Mouse (Mus musculus): ENCODE results near the gene Pet100. TPM values are rescaled to one million over a fixed set of nuclear protein-coding genes. Genes with fewer than 3 reads are reported as not detected.

Pet100 gene
- polyA plus RNA-seq, 1 experiment from 2014 or later, result 109 TPM

DNA sequence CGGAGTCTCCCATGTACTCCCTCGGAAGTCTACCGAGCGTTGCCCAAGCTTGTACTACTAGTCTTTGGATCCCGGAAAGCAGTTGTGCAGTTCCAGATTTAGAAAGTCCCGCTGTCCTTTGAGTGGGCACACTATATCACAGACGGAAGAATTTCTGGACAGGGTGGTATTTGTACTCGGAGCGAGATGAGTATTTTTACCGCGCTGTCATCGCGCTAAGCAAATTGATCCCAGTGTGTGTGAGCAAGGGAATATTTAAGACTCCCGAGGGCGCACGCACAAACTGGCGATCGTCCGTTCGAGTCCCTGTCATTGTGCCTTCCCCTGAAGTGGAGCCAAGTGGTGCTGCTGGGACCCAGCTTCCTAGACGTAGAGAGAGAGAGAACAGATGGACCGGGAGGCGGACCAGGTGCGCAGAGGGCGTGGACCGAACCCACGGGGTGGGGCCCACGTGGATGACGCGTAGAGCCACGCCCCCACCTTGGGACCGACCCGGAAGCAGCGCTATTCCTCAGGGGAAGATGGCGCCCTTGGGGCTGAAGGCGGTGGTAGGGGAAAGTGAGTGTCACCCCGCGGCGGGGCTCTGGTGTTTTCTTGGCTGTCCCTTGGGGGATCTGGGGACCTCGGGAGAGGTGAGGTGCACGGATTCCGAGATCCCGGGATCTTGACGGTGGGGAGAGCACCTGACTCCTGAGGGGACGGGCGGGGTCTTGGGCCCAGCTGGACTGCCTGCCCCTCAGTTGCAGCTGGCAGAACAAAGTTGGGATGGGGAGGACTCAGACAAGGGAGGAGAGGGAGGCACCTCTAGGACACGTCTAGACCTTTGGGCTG is 9.5 kb downstream of the Pet100 start, which contains the start of gene Stxbp2:
TSS of gene Stxbp2 (plus strand) at position 309 of the 831 bp plus-strand sequence.
- peak within 1 kb of the TSS; percentile 29; the same call in 1 of the 2 replicates for H3K9ac ChIP-seq (replicated peaks)
- peak within 1 kb of the TSS; percentile 73 for H3K4me2 ChIP-seq (replicated peaks)
- 7% methylated on average over 47 of the region's 47 CpGs for whole genome bisulfite sequencing
- no peaks in the 10 kb centered on the region for H3K36me3 ChIP-seq
- H3K4me1 ChIP-seq, result peaks cover 9% of the 10 kb centered on the region; the same call in 1 of the 2 replicates
- peak; percentile 69 for ATAC-seq (ENCODE audit: low FRiP score, low read depth)
- H3K4me3 ChIP-seq, result peak within 1 kb of the TSS; percentile 48
- H3K27me3 ChIP-seq, result peaks cover 25% of the 10 kb centered on the region
- H3K27ac ChIP-seq (replicated peaks), result no peak within 1 kb of the TSS
- H3K9me3 ChIP-seq, result no peaks in the 10 kb centered on the region

DNA sequence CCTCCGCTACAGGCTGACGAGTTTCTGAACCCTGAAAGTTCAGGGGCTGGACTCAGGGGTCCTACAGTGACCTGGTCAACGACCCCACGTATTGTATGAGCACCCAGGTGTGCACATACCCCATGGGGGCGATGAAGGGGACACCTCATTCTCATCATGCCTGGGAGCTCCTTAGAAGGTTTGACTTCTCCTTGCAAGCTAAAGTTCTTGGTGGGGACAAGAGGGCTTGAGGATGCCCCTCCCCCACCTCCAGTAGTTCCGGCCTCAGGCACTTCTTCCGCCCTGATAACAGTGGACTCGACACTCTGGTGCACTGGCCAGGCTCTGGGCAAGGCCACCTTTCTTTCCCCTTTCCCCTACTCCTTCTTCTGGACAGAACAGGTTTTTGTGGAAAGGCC is 10.1 kb downstream of the Pet100 start:
- Histone ChIP-seq H3K4me2 (replicated peaks) (peak overlapping the region; percentile 73), H3K9ac (replicated peaks) (peak overlapping the region; percentile 29; the same call in 1 of the 2 replicates), H3K4me1 (peaks cover 9% of the 10 kb centered on the region; the same call in 1 of the 2 replicates), H3K9me3 (no peaks in the 10 kb centered on the region), H3K27ac (replicated peaks) (no peak overlapping the region), H3K27me3 (peaks cover 25% of the 10 kb centered on the region), H3K4me3 (peak overlapping the region; percentile 48), H3K36me3 (no peaks in the 10 kb centered on the region)
- ATAC-seq (ENCODE audit: low FRiP score, low read depth), result no peak; the same call in 1 of the 2 replicates
- WGBS, result 22% methylated on average over 8 of the region's 8 CpGs

DNA sequence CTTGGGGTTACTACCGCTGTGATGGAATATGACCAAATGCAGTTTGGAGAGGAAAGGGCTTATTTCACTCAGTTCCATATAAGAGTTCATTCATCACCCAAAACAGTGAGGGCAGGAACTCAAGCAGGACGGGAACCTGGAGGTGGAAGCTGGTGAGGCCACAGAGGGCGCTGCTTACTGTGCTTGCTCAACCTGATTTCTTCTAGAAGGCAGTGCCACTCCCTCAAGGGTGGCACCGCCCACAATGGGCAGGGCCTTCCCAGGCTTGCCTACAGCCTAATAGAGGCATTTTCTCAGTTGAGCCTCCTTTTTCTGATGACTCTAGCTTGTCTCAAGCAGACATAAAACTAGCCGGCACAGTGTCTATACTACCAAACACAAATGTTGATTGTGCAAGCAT is 24.5 kb downstream of the Pet100 start:
- Histone ChIP-seq H3K9ac (replicated peaks) (no peak overlapping the region), H3K36me3 (no peaks in the 10 kb centered on the region), H3K9me3 (no peaks in the 10 kb centered on the region), H3K27me3 (no peaks in the 10 kb centered on the region), H3K4me2 (replicated peaks) (no peak overlapping the region), H3K4me3 (no peak overlapping the region), H3K4me1 (no peaks in the 10 kb centered on the region), H3K27ac (replicated peaks) (no peak overlapping the region)
- no peak for ATAC-seq (ENCODE audit: low FRiP score, low read depth)
- WGBS, result 19% methylated on average over 5 of the region's 5 CpGs

DNA sequence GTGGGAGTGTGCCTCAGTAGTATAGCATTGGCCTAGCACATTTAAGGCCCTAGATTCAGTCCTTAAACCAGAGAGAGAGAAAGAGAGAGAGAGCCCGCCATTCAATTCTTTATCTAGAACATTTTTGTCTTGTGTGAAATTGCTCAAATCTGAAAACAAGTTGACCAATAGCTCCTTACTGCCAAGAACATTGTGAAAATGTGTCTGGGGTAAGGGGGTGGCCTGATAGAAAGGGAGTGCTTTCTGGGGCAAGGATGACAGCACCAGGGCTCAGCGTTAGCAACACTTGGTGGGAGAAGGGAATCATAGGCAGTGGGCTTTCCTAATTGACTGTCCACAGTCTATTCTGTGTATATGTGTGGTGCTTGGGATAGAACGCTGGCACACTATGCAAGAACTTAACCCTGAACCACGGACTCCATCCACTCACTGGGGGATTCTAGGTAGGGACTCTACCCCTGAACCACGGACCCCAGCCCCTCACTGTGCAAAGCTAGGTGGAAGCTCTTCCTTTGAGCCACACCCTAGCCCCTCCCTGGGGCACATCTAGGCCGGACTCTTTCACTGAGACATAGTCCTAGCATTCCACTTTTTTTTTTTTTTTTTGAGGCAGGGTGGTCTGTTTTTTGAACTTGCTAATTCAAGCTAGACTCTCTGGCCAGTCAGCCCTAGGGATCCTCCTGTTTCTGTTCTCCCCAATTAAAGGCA is 25.6 kb downstream of the Pet100 start:
- Histone ChIP-seq H3K9me3 (no peaks in the 10 kb centered on the region), H3K27ac (replicated peaks) (no peak overlapping the region), H3K4me3 (no peak overlapping the region), H3K4me2 (replicated peaks) (no peak overlapping the region), H3K4me1 (no peaks in the 10 kb centered on the region), H3K36me3 (no peaks in the 10 kb centered on the region), H3K27me3 (no peaks in the 10 kb centered on the region), H3K9ac (replicated peaks) (no peak overlapping the region)
- 81% methylated on average over 6 of the region's 6 CpGs for WGBS
- ATAC-seq (ENCODE audit: low FRiP score, low read depth), result no peak

DNA sequence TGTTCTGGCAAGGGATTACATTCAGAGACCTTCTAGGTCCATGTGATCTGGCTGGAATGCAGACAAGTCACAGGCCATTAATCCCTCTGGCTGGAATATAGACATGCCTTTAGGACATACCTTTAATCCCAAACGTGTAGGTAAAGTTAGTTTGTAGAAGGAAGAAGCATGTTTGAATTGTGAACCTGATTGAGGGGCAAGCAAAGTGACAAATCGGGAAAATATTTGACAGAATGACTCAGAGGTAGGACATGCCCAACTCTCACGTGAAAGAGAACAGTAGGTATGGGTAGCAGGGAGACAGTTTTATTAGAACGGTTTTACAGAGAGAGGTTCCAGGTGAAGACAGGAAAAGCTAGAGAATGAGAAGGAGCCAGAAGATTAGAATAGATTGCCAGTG is 26.2 kb downstream of the Pet100 start:
- no peaks in the 10 kb centered on the region for H3K4me1 ChIP-seq
- H3K4me3 ChIP-seq, result no peak overlapping the region
- no peaks in the 10 kb centered on the region for H3K9me3 ChIP-seq
- no peak overlapping the region for H3K4me2 ChIP-seq (replicated peaks)
- WGBS, result 77% methylated on average over 4 of the region's 4 CpGs
- no peaks in the 10 kb centered on the region for H3K36me3 ChIP-seq
- no peak overlapping the region for H3K27ac ChIP-seq (replicated peaks)
- ATAC-seq (ENCODE audit: low FRiP score, low read depth), result no peak
- no peak overlapping the region for H3K9ac ChIP-seq (replicated peaks)
- H3K27me3 ChIP-seq, result no peaks in the 10 kb centered on the region

DNA sequence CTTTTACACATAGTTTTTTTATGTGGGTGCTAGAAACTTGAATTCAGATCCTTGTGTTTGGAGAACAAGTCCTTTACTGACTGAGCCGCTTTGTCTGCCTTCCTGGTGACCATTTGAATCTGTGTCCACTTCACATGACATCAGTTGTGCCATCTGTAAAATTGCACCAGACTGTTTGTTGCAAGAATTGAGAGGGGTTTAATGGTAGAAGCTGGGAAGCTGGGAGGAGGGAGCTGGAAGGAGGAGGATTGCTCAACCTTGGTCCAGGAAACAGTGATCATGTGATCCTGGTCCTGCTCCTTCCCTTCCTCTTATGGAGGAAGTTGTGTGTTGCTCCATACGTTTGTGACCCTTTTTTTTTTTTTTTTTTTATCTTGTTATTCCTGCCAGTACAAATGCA is 26.9 kb downstream of the Pet100 start:
- no peaks in the 10 kb centered on the region for H3K4me1 ChIP-seq
- H3K9me3 ChIP-seq, result no peaks in the 10 kb centered on the region
- H3K4me3 ChIP-seq, result no peak overlapping the region
- H3K9ac ChIP-seq (replicated peaks), result no peak overlapping the region
- no peaks in the 10 kb centered on the region for H3K27me3 ChIP-seq
- no peak overlapping the region for H3K27ac ChIP-seq (replicated peaks)
- no peaks in the 10 kb centered on the region for H3K36me3 ChIP-seq
- no peak overlapping the region for H3K4me2 ChIP-seq (replicated peaks)
- WGBS, result 73% methylated on average over 2 of the region's 2 CpGs
- ATAC-seq (ENCODE audit: low FRiP score, low read depth), result no peak

DNA sequence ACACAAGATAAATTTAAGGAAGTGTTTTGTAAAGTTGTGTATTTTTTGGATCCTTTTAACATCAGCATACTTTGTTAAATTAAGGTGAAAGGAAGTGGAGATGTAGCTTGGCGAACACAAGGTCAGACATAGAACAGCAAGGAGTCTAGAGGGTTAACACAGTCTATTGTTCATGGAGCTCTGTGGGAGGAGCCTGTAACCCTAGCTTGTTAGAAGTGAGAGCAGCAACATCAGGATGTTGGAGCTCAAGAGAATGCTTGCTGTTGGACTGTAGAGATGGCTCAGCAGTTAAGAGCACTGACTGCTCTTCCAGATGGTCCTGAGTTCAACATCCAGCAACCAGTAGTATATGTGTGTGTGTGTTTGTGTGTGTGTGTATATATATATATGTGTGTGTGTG is 27.6 kb downstream of the Pet100 start:
- no peaks in the 10 kb centered on the region for H3K4me1 ChIP-seq
- 36% methylated on average over 1 of the region's 1 CpGs for WGBS
- H3K36me3 ChIP-seq, result no peaks in the 10 kb centered on the region
- no peak for ATAC-seq (ENCODE audit: low FRiP score, low read depth)
- no peak overlapping the region for H3K4me2 ChIP-seq (replicated peaks)
- no peak overlapping the region for H3K27ac ChIP-seq (replicated peaks)
- H3K9ac ChIP-seq (replicated peaks), result no peak overlapping the region
- no peaks in the 10 kb centered on the region for H3K27me3 ChIP-seq
- H3K9me3 ChIP-seq, result no peaks in the 10 kb centered on the region
- no peak overlapping the region for H3K4me3 ChIP-seq

DNA sequence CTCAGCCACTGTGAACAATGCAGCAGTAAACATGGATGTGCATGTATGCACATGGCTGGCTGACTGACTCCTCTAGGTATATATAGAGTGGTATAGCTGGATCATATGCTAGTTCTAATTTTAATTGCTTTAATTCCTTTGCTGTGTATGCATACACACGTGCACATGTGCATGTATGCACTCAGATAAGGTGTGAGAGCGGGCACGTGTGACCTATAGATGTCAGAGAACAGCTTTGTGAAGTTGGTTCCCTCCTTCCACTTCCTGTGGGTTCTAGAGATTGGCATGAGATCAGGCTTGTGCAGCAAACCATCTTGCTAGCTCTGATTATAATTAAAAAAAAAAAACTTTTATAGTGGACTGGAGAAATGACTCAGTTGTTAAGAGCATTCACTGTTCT is 31.5 kb downstream of the Pet100 start:
- Histone ChIP-seq H3K9me3 (no peaks in the 10 kb centered on the region), H3K9ac (replicated peaks) (no peak overlapping the region), H3K27ac (replicated peaks) (no peak overlapping the region), H3K4me3 (no peak overlapping the region), H3K27me3 (no peaks in the 10 kb centered on the region), H3K36me3 (no peaks in the 10 kb centered on the region), H3K4me2 (replicated peaks) (no peak overlapping the region), H3K4me1 (peaks cover 8% of the 10 kb centered on the region)
- 68% methylated on average over 3 of the region's 3 CpGs for WGBS
- ATAC-seq (ENCODE audit: low FRiP score, low read depth), result no peak

DNA sequence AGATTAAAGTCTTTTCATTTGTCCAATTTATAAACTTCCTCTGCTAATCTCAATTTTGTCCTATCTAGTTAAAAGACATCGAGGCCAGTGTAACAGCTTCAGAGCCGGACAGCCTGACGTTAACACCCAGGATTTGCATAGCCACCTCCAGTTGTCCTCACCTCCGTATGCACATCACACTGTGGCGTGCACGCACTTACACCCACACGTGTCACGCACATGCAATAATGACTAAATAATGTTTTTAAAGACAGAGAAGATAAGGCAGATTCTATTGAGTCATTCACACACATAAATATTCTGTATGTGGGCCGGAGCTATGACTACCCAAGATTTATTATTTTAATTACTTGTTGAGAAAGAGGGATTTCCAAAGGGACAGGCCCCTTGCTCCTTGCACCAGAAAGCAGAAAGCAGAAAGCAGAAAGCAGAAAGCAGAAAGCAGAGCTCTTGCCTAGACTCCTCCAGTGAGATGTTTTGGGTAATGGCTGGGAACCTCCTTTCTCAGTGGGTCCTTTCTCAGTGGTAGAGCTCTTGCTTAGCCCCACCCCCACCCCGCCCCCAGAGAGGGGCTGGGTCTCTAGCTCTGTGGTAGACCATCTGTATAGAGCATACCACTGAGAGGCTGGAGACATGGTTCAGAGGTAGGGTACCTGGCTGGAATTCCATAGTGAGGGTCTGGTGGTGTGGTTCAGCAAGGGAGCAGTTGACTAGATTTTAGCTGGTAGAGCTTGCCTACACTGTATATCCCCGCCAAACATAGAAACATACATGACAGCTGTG is 33.6 kb downstream of the Pet100 start:
- WGBS, result 77% methylated on average over 11 of the region's 11 CpGs

DNA sequence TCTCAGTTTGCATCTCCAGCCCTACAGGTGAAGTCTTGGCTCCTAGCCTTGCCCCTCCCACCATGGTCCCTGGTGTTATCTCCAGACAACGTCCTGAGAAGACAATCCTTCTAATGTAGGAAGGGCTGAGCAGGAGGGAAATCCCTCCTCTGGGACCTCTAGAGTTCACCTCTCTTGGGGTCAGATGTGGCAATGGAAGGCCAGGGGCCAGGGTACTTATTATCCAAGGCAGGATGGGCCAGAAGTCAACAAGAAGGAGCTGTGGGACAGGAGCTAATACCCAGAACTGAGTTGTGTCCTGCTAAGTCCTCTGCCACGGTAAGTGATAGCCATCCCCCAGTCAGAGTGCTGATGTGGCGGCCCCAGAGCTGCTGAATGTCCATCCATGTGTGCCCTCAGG is 34.2 kb downstream of the Pet100 start, which contains the start of gene Retn:
TSS of gene Retn (plus strand) at position 245 of the 400 bp plus-strand sequence.
- H3K9me3 ChIP-seq, result no peaks in the 10 kb centered on the region
- no peak within 1 kb of the TSS for H3K4me3 ChIP-seq
- H3K9ac ChIP-seq (replicated peaks), result no peak within 1 kb of the TSS
- no peak within 1 kb of the TSS for H3K27ac ChIP-seq (replicated peaks)
- no peak for ATAC-seq (ENCODE audit: low FRiP score, low read depth)
- H3K36me3 ChIP-seq, result no peaks in the 10 kb centered on the region
- peaks cover 8% of the 10 kb centered on the region for H3K4me1 ChIP-seq
- H3K4me2 ChIP-seq (replicated peaks), result no peak within 1 kb of the TSS
- no peaks in the 10 kb centered on the region for H3K27me3 ChIP-seq
- 69% methylated on average over 3 of the region's 3 CpGs for WGBS

More for the DNA sequence above, 33.6 kb downstream of the Pet100 start:
- no peak for ATAC-seq (ENCODE audit: low FRiP score, low read depth)
- Histone ChIP-seq H3K4me2 (replicated peaks) (no peak overlapping the region), H3K9me3 (no peaks in the 10 kb centered on the region), H3K4me3 (no peak overlapping the region), H3K9ac (replicated peaks) (no peak overlapping the region), H3K27ac (replicated peaks) (no peak overlapping the region), H3K27me3 (no peaks in the 10 kb centered on the region), H3K36me3 (no peaks in the 10 kb centered on the region), H3K4me1 (peaks cover 8% of the 10 kb centered on the region)

DNA sequence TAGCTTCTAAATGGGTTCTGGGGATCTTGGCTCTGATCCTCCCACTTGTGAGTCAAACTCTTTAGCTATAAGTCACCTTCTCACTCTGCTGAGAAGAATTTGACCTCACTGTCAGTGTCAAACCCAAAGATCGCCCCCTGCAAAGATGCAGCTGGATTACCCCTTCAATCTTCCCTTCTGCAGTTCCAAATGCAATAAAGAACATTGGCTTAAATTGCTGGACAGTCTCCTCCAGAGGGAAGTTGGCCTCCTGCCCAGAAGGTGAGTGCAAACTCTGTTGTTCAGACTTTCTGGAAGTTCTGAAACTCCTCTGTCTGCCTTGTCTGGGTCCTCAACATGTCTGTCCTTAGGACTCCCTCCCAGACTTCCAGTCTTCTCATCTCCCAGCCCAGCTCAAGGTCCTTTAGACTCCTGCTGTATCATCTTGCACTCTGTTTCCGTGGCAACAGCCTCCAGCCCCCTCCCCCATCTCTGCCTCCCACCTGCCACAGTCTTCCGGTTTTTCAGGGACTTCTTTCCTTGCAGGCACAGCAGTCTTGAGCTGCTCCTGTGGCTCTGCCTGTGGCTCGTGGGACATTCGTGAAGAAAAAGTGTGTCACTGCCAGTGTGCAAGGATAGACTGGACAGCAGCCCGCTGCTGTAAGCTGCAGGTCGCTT is 35.5 kb downstream of the Pet100 start:
- H3K9ac ChIP-seq (replicated peaks), result peak overlapping the region; percentile 41
- peak; percentile 72 for ATAC-seq (ENCODE audit: low FRiP score, low read depth)
- H3K9me3 ChIP-seq, result no peaks in the 10 kb centered on the region
- 21% methylated on average over 7 of the region's 7 CpGs for WGBS
- peak overlapping the region; percentile 42 for H3K4me2 ChIP-seq (replicated peaks)
- H3K36me3 ChIP-seq, result no peaks in the 10 kb centered on the region
- no peaks in the 10 kb centered on the region for H3K27me3 ChIP-seq
- no peak overlapping the region for H3K27ac ChIP-seq (replicated peaks)
- H3K4me3 ChIP-seq, result peak overlapping the region; percentile 18
- H3K4me1 ChIP-seq, result peaks cover 8% of the 10 kb centered on the region

Measured in midbrain, embryonic 12.5 days (tissue).